Mouse (Mus musculus): Measurements from ENCODE around the gene Xylb. TPM values are rescaled to one million over a fixed set of nuclear protein-coding genes. Genes with fewer than 3 reads are reported as not detected.

Gene Xylb
- polyA plus RNA-seq, 1 experiment from 2014 or later = 4.6 TPM

DNA sequence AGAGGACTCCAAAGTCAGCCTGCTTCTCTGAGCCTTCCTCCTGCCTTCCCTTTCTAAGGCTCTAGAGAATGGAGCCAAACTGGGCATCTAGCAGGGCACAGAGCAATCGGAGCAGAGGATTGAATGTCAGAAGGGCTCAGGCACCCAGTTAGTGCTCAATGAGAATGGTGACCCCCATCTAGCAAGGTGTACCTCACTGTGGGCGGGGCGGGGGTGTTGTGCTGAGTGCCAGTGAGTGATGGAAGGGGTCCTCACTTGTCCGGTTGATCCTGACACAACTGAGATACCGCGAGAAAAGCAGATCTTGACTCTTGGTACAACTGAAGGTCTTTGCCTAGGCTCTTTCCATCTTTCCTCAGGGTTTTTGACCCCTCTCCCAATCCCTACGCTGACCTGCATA lies 18.1 kb upstream of the Xylb start:
- 52% methylated on average over 7 of the region's 7 CpGs for WGBS
- Histone ChIP-seq H3K4me2 (replicated peaks; ENCODE audit: low read depth, low read length) (peak overlapping the region; percentile 67), H3K9me3 (ENCODE audit: control insufficient read depth, low read length) (no peaks in the 10 kb centered on the region), H3K27me3 (ENCODE audit: control insufficient read depth, insufficient read depth, low read length) (0 out of 2 replicates have a peak, but pooled peaks cover 2% of the 10 kb centered on the region), H3K27ac (ENCODE audit: low read depth, low read length) (no peak overlapping the region), H3K9ac (ENCODE audit: low read depth, low read length) (no peak overlapping the region), H3K4me1 (replicated peaks; ENCODE audit: control insufficient read depth, insufficient read depth, low read length) (peaks cover 4% of the 10 kb centered on the region; the same call in 1 of the 2 replicates), H3K36me3 (ENCODE audit: control insufficient read depth, insufficient read depth, low read length) (peaks cover 2% of the 10 kb centered on the region; the same call in 1 of the 2 replicates), H3K4me3 (ENCODE audit: low read depth, low read length) (no peak overlapping the region)
- ATAC-seq (ENCODE audit: low FRiP score) (no peak), DNase-seq (ENCODE audit: low spot score) (peak; percentile 7)

DNA sequence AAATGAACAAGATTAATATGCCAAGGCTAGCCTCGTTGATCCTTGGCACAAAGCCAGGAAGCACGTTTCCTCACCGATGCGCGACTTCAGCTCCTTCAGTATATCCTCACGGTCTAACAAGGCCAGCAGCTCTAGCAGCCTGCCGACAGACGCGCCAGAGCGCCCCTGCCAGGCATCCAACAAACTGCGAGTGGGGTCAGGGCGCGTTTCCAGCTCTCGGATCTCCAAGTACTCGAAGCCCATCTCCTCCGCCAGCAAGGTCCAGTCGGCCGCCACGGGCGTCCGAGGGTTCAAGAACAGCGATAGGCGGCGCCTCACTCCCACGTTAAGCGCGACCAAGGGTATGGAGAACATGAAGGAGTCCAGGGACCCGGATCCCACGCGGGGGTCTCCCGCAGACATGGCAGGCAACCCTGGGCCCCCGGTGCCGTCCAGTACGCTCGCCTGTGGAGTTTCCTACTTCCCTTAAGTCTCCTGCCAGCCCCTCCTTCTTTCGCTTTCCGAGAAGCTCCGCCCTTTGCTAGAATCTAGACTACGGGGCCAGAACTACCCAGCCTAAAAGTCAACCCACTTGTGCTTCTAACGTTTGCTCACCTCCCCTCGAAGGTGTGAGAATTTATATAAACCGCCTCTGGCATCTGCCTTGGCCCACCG lies 17.5 kb upstream of the Xylb start, which contains the start of gene Acaa1a:
Gene Acaa1a, plus strand, starts transcription at position 119 of the 654 bp plus-strand sequence.
- Histone ChIP-seq H3K4me1 (replicated peaks; ENCODE audit: control insufficient read depth, insufficient read depth, low read length) (peaks cover 4% of the 10 kb centered on the region; the same call in 1 of the 2 replicates), H3K9me3 (ENCODE audit: control insufficient read depth, low read length) (no peaks in the 10 kb centered on the region), H3K36me3 (ENCODE audit: control insufficient read depth, insufficient read depth, low read length) (peaks cover 2% of the 10 kb centered on the region; the same call in 1 of the 2 replicates), H3K4me2 (replicated peaks; ENCODE audit: low read depth, low read length) (peak within 1 kb of the TSS; percentile 67), H3K4me3 (ENCODE audit: low read depth, low read length) (peak within 1 kb of the TSS; percentile 72), H3K27ac (ENCODE audit: low read depth, low read length) (peak within 1 kb of the TSS; percentile 76; the same call in 1 of the 2 replicates), H3K27me3 (ENCODE audit: control insufficient read depth, insufficient read depth, low read length) (0 out of 2 replicates have a peak, but pooled peaks cover 2% of the 10 kb centered on the region), H3K9ac (ENCODE audit: low read depth, low read length) (peak within 1 kb of the TSS; percentile 56)
- 2% methylated on average over 43 of the region's 43 CpGs for WGBS
- DNase-seq (ENCODE audit: low spot score) (peak; percentile 57), ATAC-seq (ENCODE audit: low FRiP score) (no peak)

GRCm38 (mm10) chr9:119340212-119340580 lies 17.0 kb upstream of the Xylb start:
- H3K36me3 ChIP-seq (ENCODE audit: control insufficient read depth, insufficient read depth, low read length) = peaks cover 2% of the 10 kb centered on the region; the same call in 1 of the 2 replicates
- H3K27ac ChIP-seq (ENCODE audit: low read depth, low read length) = no peak overlapping the region
- H3K27me3 ChIP-seq (ENCODE audit: control insufficient read depth, insufficient read depth, low read length) = 0 out of 2 replicates have a peak, but pooled peaks cover 2% of the 10 kb centered on the region
- peak overlapping the region; percentile 72 for H3K4me3 ChIP-seq (ENCODE audit: low read depth, low read length)
- peak overlapping the region; percentile 67 for H3K4me2 ChIP-seq (replicated peaks; ENCODE audit: low read depth, low read length)
- peak; percentile 36 for DNase-seq (ENCODE audit: low spot score)
- peaks cover 4% of the 10 kb centered on the region; the same call in 1 of the 2 replicates for H3K4me1 ChIP-seq (replicated peaks; ENCODE audit: control insufficient read depth, insufficient read depth, low read length)
- no peak for ATAC-seq (ENCODE audit: low FRiP score)
- peak overlapping the region; percentile 56 for H3K9ac ChIP-seq (ENCODE audit: low read depth, low read length)
- WGBS = 8% methylated on average over 8 of the region's 8 CpGs
- no peaks in the 10 kb centered on the region for H3K9me3 ChIP-seq (ENCODE audit: control insufficient read depth, low read length)

DNA sequence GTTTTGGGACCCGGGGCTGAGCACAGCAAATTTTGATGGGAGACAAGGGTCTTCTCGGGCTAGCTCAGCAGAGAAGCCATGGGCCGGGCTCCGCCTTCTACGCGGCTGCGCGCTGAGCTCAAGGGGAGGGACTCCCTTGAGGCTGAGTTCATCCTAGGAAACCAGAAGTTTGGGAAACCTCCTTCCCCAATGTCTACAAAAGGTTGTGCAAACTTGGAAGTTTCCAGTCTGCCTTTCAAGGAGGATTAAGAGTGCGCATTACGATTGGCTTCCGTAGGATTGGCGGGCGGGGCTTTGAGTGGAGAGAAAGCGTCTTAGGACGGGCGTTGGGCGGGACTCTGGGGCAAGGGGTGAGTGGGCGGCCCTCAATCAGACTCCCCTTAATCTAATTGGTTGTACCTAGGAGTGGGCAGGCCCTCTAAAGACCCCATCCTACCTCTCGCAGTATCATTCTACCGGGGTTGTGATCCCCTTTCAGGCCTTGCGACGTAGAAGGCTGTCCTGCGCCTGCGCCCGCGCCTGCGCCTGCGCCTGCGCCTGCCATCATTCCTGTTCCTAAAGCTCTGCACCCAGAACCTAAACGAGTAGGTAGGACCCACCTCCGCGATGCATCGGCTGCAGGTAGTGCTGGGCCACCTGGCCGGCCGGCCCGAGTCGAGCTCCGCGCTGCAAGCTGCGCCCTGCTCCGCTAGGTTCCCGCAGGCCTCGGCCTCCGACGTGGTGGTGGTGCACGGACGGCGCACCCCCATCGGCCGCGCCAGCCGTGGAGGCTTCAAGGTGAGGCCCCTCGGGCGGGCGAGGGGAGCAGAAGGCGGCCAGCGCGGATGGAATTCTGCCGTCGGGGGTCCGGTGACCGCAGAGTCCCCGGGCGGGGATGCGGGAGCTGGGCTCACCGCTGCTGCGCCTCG lies 16.0 kb upstream of the Xylb start, which contains the start of gene Myd88:
Gene Myd88, minus strand, starts transcription at position 503 of the 908 bp plus-strand sequence.
- Histone ChIP-seq H3K4me1 (replicated peaks; ENCODE audit: control insufficient read depth, insufficient read depth, low read length) (peaks cover 4% of the 10 kb centered on the region; the same call in 1 of the 2 replicates), H3K27me3 (ENCODE audit: control insufficient read depth, insufficient read depth, low read length) (0 out of 2 replicates have a peak, but pooled peaks cover 2% of the 10 kb centered on the region), H3K4me2 (replicated peaks; ENCODE audit: low read depth, low read length) (peak within 1 kb of the TSS; percentile 67), H3K27ac (ENCODE audit: low read depth, low read length) (peak within 1 kb of the TSS; percentile 76), H3K9me3 (ENCODE audit: control insufficient read depth, low read length) (no peaks in the 10 kb centered on the region), H3K36me3 (ENCODE audit: control insufficient read depth, insufficient read depth, low read length) (peaks cover 2% of the 10 kb centered on the region; the same call in 1 of the 2 replicates), H3K9ac (ENCODE audit: low read depth, low read length) (peak within 1 kb of the TSS; percentile 83), H3K4me3 (ENCODE audit: low read depth, low read length) (peak within 1 kb of the TSS; percentile 72)
- DNase-seq (ENCODE audit: low spot score) (peak; percentile 89), ATAC-seq (ENCODE audit: low FRiP score) (peak; percentile 98)
- under 1% methylated on average over 67 of the region's 68 CpGs for WGBS

DNA sequence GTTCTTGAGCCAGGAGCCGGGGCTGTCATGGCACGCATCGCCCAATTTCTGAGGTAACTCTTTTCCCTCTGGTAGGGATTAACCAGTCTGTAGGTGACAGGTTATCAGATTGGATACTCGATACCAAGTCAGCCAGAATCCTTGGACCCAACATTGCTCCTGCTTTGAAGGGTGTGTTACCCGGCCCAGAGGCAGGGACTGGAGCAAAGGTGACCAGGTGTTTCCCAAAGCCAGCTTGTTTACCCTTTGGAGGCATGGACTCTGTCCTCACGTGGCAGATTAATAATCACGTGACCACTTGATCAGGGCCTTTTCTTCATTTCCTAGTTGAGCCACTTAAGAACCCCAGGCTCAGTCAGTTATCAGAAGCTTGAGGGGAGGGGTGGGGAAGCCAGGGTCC lies 14.5 kb upstream of the Xylb start:
- no peak for ATAC-seq (ENCODE audit: low FRiP score)
- 92% methylated on average over 7 of the region's 7 CpGs for WGBS
- Histone ChIP-seq H3K4me1 (replicated peaks; ENCODE audit: control insufficient read depth, insufficient read depth, low read length) (peaks cover 4% of the 10 kb centered on the region; the same call in 1 of the 2 replicates), H3K9me3 (ENCODE audit: control insufficient read depth, low read length) (no peaks in the 10 kb centered on the region), H3K27me3 (ENCODE audit: control insufficient read depth, insufficient read depth, low read length) (0 out of 2 replicates have a peak, but pooled peaks cover 2% of the 10 kb centered on the region), H3K4me2 (replicated peaks; ENCODE audit: low read depth, low read length) (no peak overlapping the region), H3K27ac (ENCODE audit: low read depth, low read length) (no peak overlapping the region), H3K9ac (ENCODE audit: low read depth, low read length) (no peak overlapping the region), H3K36me3 (ENCODE audit: control insufficient read depth, insufficient read depth, low read length) (peaks cover 2% of the 10 kb centered on the region; the same call in 1 of the 2 replicates), H3K4me3 (ENCODE audit: low read depth, low read length) (no peak overlapping the region)
- no peak for DNase-seq (ENCODE audit: low spot score)

- no peak for DNase-seq (ENCODE audit: low spot score)
- 93% methylated on average over 8 of the region's 8 CpGs for WGBS
- H3K9ac ChIP-seq (ENCODE audit: low read depth, low read length) = no peak overlapping the region
- no peaks in the 10 kb centered on the region for H3K9me3 ChIP-seq (ENCODE audit: control insufficient read depth, low read length)
- peaks cover 4% of the 10 kb centered on the region; the same call in 1 of the 2 replicates for H3K4me1 ChIP-seq (replicated peaks; ENCODE audit: control insufficient read depth, insufficient read depth, low read length)
- no peak overlapping the region for H3K4me2 ChIP-seq (replicated peaks; ENCODE audit: low read depth, low read length)
- peaks cover 2% of the 10 kb centered on the region; the same call in 1 of the 2 replicates for H3K36me3 ChIP-seq (ENCODE audit: control insufficient read depth, insufficient read depth, low read length)
- H3K4me3 ChIP-seq (ENCODE audit: low read depth, low read length) = no peak overlapping the region
- ATAC-seq (ENCODE audit: low FRiP score) = no peak
- no peak overlapping the region for H3K27ac ChIP-seq (ENCODE audit: low read depth, low read length)
- no peaks in the 10 kb centered on the region for H3K27me3 ChIP-seq (ENCODE audit: control insufficient read depth, insufficient read depth, low read length)
Observed at GRCm38 (mm10) chr9:119346376-119346775, 10.8 kb upstream of the Xylb start.

- DNase-seq (ENCODE audit: low spot score) = no peak
- no peaks in the 10 kb centered on the region for H3K27me3 ChIP-seq (ENCODE audit: control insufficient read depth, insufficient read depth, low read length)
- no peak overlapping the region for H3K9ac ChIP-seq (ENCODE audit: low read depth, low read length)
- WGBS = 84% methylated on average over 3 of the region's 3 CpGs
- no peak overlapping the region for H3K4me2 ChIP-seq (replicated peaks; ENCODE audit: low read depth, low read length)
- no peak overlapping the region for H3K4me3 ChIP-seq (ENCODE audit: low read depth, low read length)
- H3K4me1 ChIP-seq (replicated peaks; ENCODE audit: control insufficient read depth, insufficient read depth, low read length) = no peaks in the 10 kb centered on the region
- ATAC-seq (ENCODE audit: low FRiP score) = no peak
- no peaks in the 10 kb centered on the region for H3K36me3 ChIP-seq (ENCODE audit: control insufficient read depth, insufficient read depth, low read length)
- no peak overlapping the region for H3K27ac ChIP-seq (ENCODE audit: low read depth, low read length)
- no peaks in the 10 kb centered on the region for H3K9me3 ChIP-seq (ENCODE audit: control insufficient read depth, low read length)
Observed at GRCm38 (mm10) chr9:119350531-119350930, 6.7 kb upstream of the Xylb start.

GRCm38 (mm10) chr9:119350947-119351705 lies 6.1 kb upstream of the Xylb start:
- DNase-seq (ENCODE audit: low spot score) = no peak

More at GRCm38 (mm10) chr9:119350947-119351705, 6.1 kb upstream of the Xylb start:
- Histone ChIP-seq H3K27me3 (ENCODE audit: control insufficient read depth, insufficient read depth, low read length) (no peaks in the 10 kb centered on the region), H3K9me3 (ENCODE audit: control insufficient read depth, low read length) (no peaks in the 10 kb centered on the region), H3K4me2 (replicated peaks; ENCODE audit: low read depth, low read length) (no peak overlapping the region), H3K9ac (ENCODE audit: low read depth, low read length) (no peak overlapping the region), H3K27ac (ENCODE audit: low read depth, low read length) (no peak overlapping the region), H3K4me1 (replicated peaks; ENCODE audit: control insufficient read depth, insufficient read depth, low read length) (no peaks in the 10 kb centered on the region), H3K36me3 (ENCODE audit: control insufficient read depth, insufficient read depth, low read length) (no peaks in the 10 kb centered on the region), H3K4me3 (ENCODE audit: low read depth, low read length) (no peak overlapping the region)
- ATAC-seq (ENCODE audit: low FRiP score) = no peak
- WGBS = 89% methylated on average over 10 of the region's 10 CpGs

Measured in hindbrain, embryonic 11.5 days (tissue).